8 mouse cellular contexts compared by ENCODE assay signal in genomic region chr12:16836188-16836587, GRCm38 (mm10). TPM values are rescaled to one million over a fixed set of nuclear protein-coding genes. Genes with fewer than 3 reads are reported as not detected.
DNase-seq lines count a peak whose midpoint lies in the region; ATAC-seq lines count a peak whose summit lies in the region.

No protein-coding gene starts in this region.

- no peak overlapping the region for H3K27ac ChIP-seq in forebrain, embryonic 14.5 days (ENCODE audit: low read depth, low read length)
- H3K27ac ChIP-seq in forebrain, embryonic 10.5 days = no peak overlapping the region
- H3K27ac ChIP-seq in midbrain, embryonic 13.5 days = no peak overlapping the region

- DNase-seq in forebrain, embryonic 14.5 days (ENCODE audit: low spot score) = peak; percentile 73
- DNase-seq in forebrain, embryonic 10.5 days (ENCODE audit: extremely low spot score, low spot score) = no peak
- DNase-seq in cerebellum, adult 9-10 months = peak; percentile 92
- DNase-seq in heart, adult 11 months = peak; percentile 99
- peak; percentile 71 for DNase-seq in kidney, postnatal 14 days
- peak; percentile 84 for DNase-seq in lung, postnatal 10 days
- no peak for DNase-seq in urinary bladder, postnatal 25 days (ENCODE audit: low spot score)

- no peaks in the 10 kb centered on the region for H3K27me3 ChIP-seq in forebrain, embryonic 14.5 days (replicated peaks; ENCODE audit: control insufficient read depth, insufficient read depth, low read length)
- no peaks in the 10 kb centered on the region for H3K27me3 ChIP-seq in forebrain, embryonic 10.5 days (ENCODE audit: poor library complexity, severe bottlenecking)
- no peaks in the 10 kb centered on the region for H3K27me3 ChIP-seq in midbrain, embryonic 13.5 days

- H3K9me3 ChIP-seq in forebrain, embryonic 14.5 days (replicated peaks; ENCODE audit: control insufficient read depth, low read length) = no peaks in the 10 kb centered on the region
- peaks cover 14% of the 10 kb centered on the region; the same call in 1 of the 2 replicates for H3K9me3 ChIP-seq in forebrain, embryonic 10.5 days
- H3K9me3 ChIP-seq in midbrain, embryonic 13.5 days = 0 out of 2 replicates have a peak, but pooled peaks cover 7% of the 10 kb centered on the region

- H3K4me2 ChIP-seq in forebrain, embryonic 14.5 days (ENCODE audit: low read length) = no peak overlapping the region
- H3K4me2 ChIP-seq in midbrain, embryonic 13.5 days (replicated peaks) = no peak overlapping the region

- H3K36me3 ChIP-seq in forebrain, embryonic 14.5 days (ENCODE audit: control insufficient read depth, insufficient read depth, low read length) = no peaks in the 10 kb centered on the region
- no peaks in the 10 kb centered on the region for H3K36me3 ChIP-seq in forebrain, embryonic 10.5 days (replicated peaks)
- no peaks in the 10 kb centered on the region for H3K36me3 ChIP-seq in midbrain, embryonic 13.5 days

- no peaks in the 10 kb centered on the region for H3K4me1 ChIP-seq in forebrain, embryonic 14.5 days (ENCODE audit: control insufficient read depth, insufficient read depth, low read length)
- peaks cover 9% of the 10 kb centered on the region; the same call in 1 of the 2 replicates for H3K4me1 ChIP-seq in forebrain, embryonic 10.5 days
- no peaks in the 10 kb centered on the region for H3K4me1 ChIP-seq in midbrain, embryonic 13.5 days (replicated peaks)

- H3K9ac ChIP-seq in forebrain, embryonic 14.5 days (ENCODE audit: low read length) = no peak overlapping the region
- H3K9ac ChIP-seq in midbrain, embryonic 13.5 days (replicated peaks) = no peak overlapping the region

- WGBS in forebrain, embryonic 14.5 days = 76% methylated on average over 9 of the region's 9 CpGs
- 69% methylated on average over 9 of the region's 9 CpGs for WGBS in forebrain, embryonic 10.5 days
- WGBS in midbrain, embryonic 13.5 days = 86% methylated on average over 9 of the region's 9 CpGs

- no peak overlapping the region for H3K4me3 ChIP-seq in forebrain, embryonic 14.5 days (ENCODE audit: low read depth, low read length)
- H3K4me3 ChIP-seq in forebrain, embryonic 10.5 days = no peak overlapping the region
- H3K4me3 ChIP-seq in midbrain, embryonic 13.5 days (replicated peaks) = no peak overlapping the region

- ATAC-seq in forebrain, embryonic 14.5 days = peak; percentile 85
- ATAC-seq in midbrain, embryonic 13.5 days = no peak

RNA-seq across cellular contexts. Expression of gene E2f6, which starts 25.4 kb away (rescaled TPM):
- polyA plus RNA-seq in forebrain, embryonic 14.5 days (2014; fragmentation: Nextera tagmentation; extraction: Ambion mirVana) = 33.9 and 36.4 TPM in 2 replicates
- 63.0 and 67.6 TPM in 2 replicates for polyA plus RNA-seq in forebrain, embryonic 10.5 days (2016; fragmentation: Nextera tagmentation; extraction: Ambion mirVana)
- 46.7 and 49.5 TPM in 2 replicates for polyA plus RNA-seq in midbrain, embryonic 13.5 days (2015; fragmentation: Nextera tagmentation; extraction: Ambion mirVana)

RNA-seq across cellular contexts. Expression of gene Greb1, which starts 35.5 kb away (rescaled TPM):
- 0.17 and 0.46 TPM in 2 replicates for polyA plus RNA-seq in forebrain, embryonic 14.5 days (2014; fragmentation: Nextera tagmentation; extraction: Ambion mirVana)
- 12.9 and 14.6 TPM in 2 replicates for polyA plus RNA-seq in forebrain, embryonic 10.5 days (2016; fragmentation: Nextera tagmentation; extraction: Ambion mirVana)
- polyA plus RNA-seq in midbrain, embryonic 13.5 days (2015; fragmentation: Nextera tagmentation; extraction: Ambion mirVana) = 2.7 and 3.1 TPM in 2 replicates

RNA-seq across cellular contexts. Expression of gene Rock2, which starts 58.5 kb away (rescaled TPM):
- polyA plus RNA-seq in forebrain, embryonic 14.5 days (2014; fragmentation: Nextera tagmentation; extraction: Ambion mirVana) = 12.1 and 13.8 TPM in 2 replicates
- 10.5 and 11.5 TPM in 2 replicates for polyA plus RNA-seq in forebrain, embryonic 10.5 days (2016; fragmentation: Nextera tagmentation; extraction: Ambion mirVana)
- 14.4 and 15.7 TPM in 2 replicates for polyA plus RNA-seq in midbrain, embryonic 13.5 days (2015; fragmentation: Nextera tagmentation; extraction: Ambion mirVana)

Comparison
In these comparisons a context has a peak if more than half of its experiments do, and no peak if none do; other contexts are left out.
1. DNase-seq: peak in forebrain, embryonic 14.5 days (single experiment), cerebellum, adult 9-10 months (single experiment), heart, adult 11 months (single experiment), kidney, postnatal 14 days (single experiment) and lung, postnatal 10 days (single experiment); none in forebrain, embryonic 10.5 days (single experiment) and urinary bladder, postnatal 25 days (single experiment).